Mouse (Mus musculus): ENCODE results near the gene Lhfpl2. TPM values are rescaled to one million over a fixed set of nuclear protein-coding genes. Genes with fewer than 3 reads are reported as not detected.
A peak's percentile ranks its signal among the peaks of the same experiment; 100 is the strongest.

Lhfpl2 gene
- polyA plus RNA-seq, 1 experiment = 17.1 TPM

GRCm38 (mm10) chr13:94198616-94199015 is 141.0 kb downstream of the Lhfpl2 start:
- no peak for DNase-seq (ENCODE audit: extremely low spot score in 1 of 2, low spot score in 1 of 2)

GRCm38 (mm10) chr13:94199829-94200228 is 142.2 kb downstream of the Lhfpl2 start:
- no peak for DNase-seq (ENCODE audit: extremely low spot score in 1 of 2, low spot score in 1 of 2)

GRCm38 (mm10) chr13:94205234-94205633 is 147.6 kb downstream of the Lhfpl2 start:
- DNase-seq (ENCODE audit: extremely low spot score in 1 of 2, low spot score in 1 of 2) = peak in 1 of 2 experiments; percentile 69

- DNase-seq (ENCODE audit: extremely low spot score in 1 of 2, low spot score in 1 of 2) = no peak
Measured at GRCm38 (mm10) chr13:94207973-94208372, 150.4 kb downstream of the Lhfpl2 start.

- no peak for DNase-seq (ENCODE audit: extremely low spot score in 1 of 2, low spot score in 1 of 2)
Measured at GRCm38 (mm10) chr13:94208892-94209291, 151.3 kb downstream of the Lhfpl2 start.

GRCm38 (mm10) chr13:94211236-94212119 is 153.9 kb downstream of the Lhfpl2 start:
- no peak for DNase-seq (ENCODE audit: extremely low spot score in 1 of 2, low spot score in 1 of 2)

- DNase-seq (ENCODE audit: extremely low spot score in 1 of 2, low spot score in 1 of 2) = no peak
Measured at GRCm38 (mm10) chr13:94212179-94212578, 154.6 kb downstream of the Lhfpl2 start.

GRCm38 (mm10) chr13:94212716-94213115 is 155.1 kb downstream of the Lhfpl2 start:
- no peak for DNase-seq (ENCODE audit: extremely low spot score in 1 of 2, low spot score in 1 of 2)

- DNase-seq (ENCODE audit: extremely low spot score in 1 of 2, low spot score in 1 of 2) = peak in 1 of 2 experiments; percentile 28
Measured at GRCm38 (mm10) chr13:94223609-94224008, 166.0 kb downstream of the Lhfpl2 start.

- DNase-seq (ENCODE audit: extremely low spot score in 1 of 2, low spot score in 1 of 2) = no peak
Measured at GRCm38 (mm10) chr13:94224717-94225705, 167.4 kb downstream of the Lhfpl2 start.

GRCm38 (mm10) chr13:94231871-94232270 is 174.3 kb downstream of the Lhfpl2 start:
- no peak for DNase-seq (ENCODE audit: extremely low spot score in 1 of 2, low spot score in 1 of 2)

GRCm38 (mm10) chr13:94239488-94239887 is 181.9 kb downstream of the Lhfpl2 start:
- no peak for DNase-seq (ENCODE audit: extremely low spot score in 1 of 2, low spot score in 1 of 2)

- no peak for DNase-seq (ENCODE audit: extremely low spot score in 1 of 2, low spot score in 1 of 2)
Measured at GRCm38 (mm10) chr13:94240111-94240510, 182.5 kb downstream of the Lhfpl2 start.

- no peak for DNase-seq (ENCODE audit: extremely low spot score in 1 of 2, low spot score in 1 of 2)
Measured at GRCm38 (mm10) chr13:94240873-94241272, 183.3 kb downstream of the Lhfpl2 start.

- DNase-seq (ENCODE audit: extremely low spot score in 1 of 2, low spot score in 1 of 2) = no peak
Measured at GRCm38 (mm10) chr13:94241892-94242524, 184.4 kb downstream of the Lhfpl2 start.

GRCm38 (mm10) chr13:94242897-94243296 is 185.3 kb downstream of the Lhfpl2 start:
- DNase-seq (ENCODE audit: extremely low spot score in 1 of 2, low spot score in 1 of 2) = no peak

Other genes with a start within 250 kb of the Lhfpl2 start
- gene Scamp1, start 228.1 kb downstream of the Lhfpl2 start, polyA plus RNA-seq (2012; rRNA removed) = 127 and 132 TPM in 2 replicates

Data from frontal cortex, adult 2 months (tissue).